Comparison of ENCODE assay signal across 9 mouse cellular contexts in genomic region chr8:84601221-84601751, GRCm38 (mm10).
DNase-seq lines count a peak whose midpoint lies in the region; ATAC-seq lines count a peak whose summit lies in the region.
"Had no signal": no experiment of that assay in that cellular context is flagged by ENCODE, and none has a peak within 500 bp of the region (broad histone marks: within the 10 kb centered on the region; RNA-seq: fewer than 3 reads in every experiment).

No protein-coding gene starts in this region.

- H3K9me3 ChIP-seq in kidney, embryonic 15.5 days (replicated peaks) = no peaks in the 10 kb centered on the region

- peak overlapping the region; percentile 34 for H3K4me3 ChIP-seq in kidney, embryonic 15.5 days (replicated peaks)
- H3K4me3 ChIP-seq: myocyte had no signal

- H3K4me2 ChIP-seq in kidney, embryonic 15.5 days = peak overlapping the region; percentile 66

- peak; percentile 23; the same call in 1 of the 2 replicates for ATAC-seq in kidney, embryonic 15.5 days (replicated peaks; ENCODE audit: low FRiP score)
- ATAC-seq in inflammation-experienced regulatory T-cells, adult 6 months = peak; percentile 56

- H3K27me3 ChIP-seq in kidney, embryonic 15.5 days = peaks cover 33% of the 10 kb centered on the region

- no peak for DNase-seq in kidney, adult 8-10 months
- DNase-seq in embryo, embryonic 9.5 days (ENCODE audit: extremely low spot score) = peak; percentile 36
- DNase-seq in naive thymus-derived CD4-positive, alpha-beta T cell, adult 2 months (ENCODE audit: low read depth) = peak; percentile 49
- DNase-seq in ovary, adult 18-20 months (ENCODE audit: low spot score) = no peak
- no peak for DNase-seq in left cerebral cortex, adult 9 months (ENCODE audit: low spot score in 2 of 2)
- DNase-seq in frontal cortex, postnatal 14 days (ENCODE audit: low spot score in 2 of 2) = no peak

- no peak overlapping the region for H3K9ac ChIP-seq in kidney, embryonic 15.5 days

- no peaks in the 10 kb centered on the region for H3K36me3 ChIP-seq in kidney, embryonic 15.5 days

- 3% methylated on average over 19 of the region's 19 CpGs for WGBS in kidney, embryonic 15.5 days

- peaks cover 16% of the 10 kb centered on the region for H3K4me1 ChIP-seq in kidney, embryonic 15.5 days

- no peak overlapping the region for H3K27ac ChIP-seq in kidney, embryonic 15.5 days

Comparison
In these comparisons a context has a peak if more than half of its experiments do, and no peak if none do; other contexts are left out.
1. DNase-seq: peak in embryo, embryonic 9.5 days (single experiment) and naive thymus-derived CD4-positive, alpha-beta T cell, adult 2 months (single experiment); none in kidney, adult 8-10 months (0 of 2), ovary, adult 18-20 months (single experiment), left cerebral cortex, adult 9 months (0 of 2) and frontal cortex, postnatal 14 days (0 of 2).